Mouse (Mus musculus): ENCODE data around the gene Gng13. TPM values are rescaled to one million over a fixed set of nuclear protein-coding genes. Genes with fewer than 3 reads are reported as not detected.

Gene Gng13
- not detected for polyA plus RNA-seq (2017; shearing (Covaris generic))

GRCm38 (mm10) chr17:25716711-25717637, at the start of gene Gng13:
Gng13 (plus strand) TSS chr17:25717171.

GRCm38 (mm10) chr17:25727265-25728008, 10.5 kb downstream of the Gng13 start, which contains the start of the genes Chtf18 and Rpusd1:
Chtf18 (minus strand) TSS chr17:25727419.
Rpusd1 (plus strand) TSS chr17:25727670.

GRCm38 (mm10) chr17:25735745-25736144, 18.8 kb downstream of the Gng13 start, which contains the start of gene Mslnl:
Mslnl (plus strand) TSS chr17:25736042.

GRCm38 (mm10) chr17:25754241-25754640, 37.3 kb downstream of the Gng13 start, which contains the start of gene Msln:
Msln (minus strand) TSS chr17:25754378.

Other genes with a start within 250 kb of the Gng13 start
- not detected for gene Sstr5, start 219.9 kb upstream of the Gng13 start, polyA plus RNA-seq (2017; shearing (Covaris generic))
- not detected for gene Sox8, start 146.5 kb upstream of the Gng13 start, polyA plus RNA-seq (2017; shearing (Covaris generic))
- 29.4 TPM for gene Lmf1, start 138.1 kb upstream of the Gng13 start, polyA plus RNA-seq (2017; shearing (Covaris generic))
- gene Chtf18, start 10.2 kb downstream of the Gng13 start, polyA plus RNA-seq (2017; shearing (Covaris generic)) = 5.8 TPM
- 20.1 TPM for gene Rpusd1, start 10.5 kb downstream of the Gng13 start, polyA plus RNA-seq (2017; shearing (Covaris generic))
- not detected for gene Mslnl, start 18.9 kb downstream of the Gng13 start, polyA plus RNA-seq (2017; shearing (Covaris generic))
- not detected for gene Msln, start 37.2 kb downstream of the Gng13 start, polyA plus RNA-seq (2017; shearing (Covaris generic))
- gene Narfl, start 56.6 kb downstream of the Gng13 start, polyA plus RNA-seq (2017; shearing (Covaris generic)) = 29.9 TPM
- 59.1 TPM for gene Haghl, start 68.5 kb downstream of the Gng13 start, polyA plus RNA-seq (2017; shearing (Covaris generic))
- gene Ccdc78, start 69.4 kb downstream of the Gng13 start, polyA plus RNA-seq (2017; shearing (Covaris generic)) = 0.52 TPM
- gene Fam173a, start 75.7 kb downstream of the Gng13 start, polyA plus RNA-seq (2017; shearing (Covaris generic)) = 259 TPM
- not detected for gene AC134908.4, start 78.5 kb downstream of the Gng13 start, polyA plus RNA-seq (2017; shearing (Covaris generic))
- 7.7 TPM for gene Metrn, start 80.0 kb downstream of the Gng13 start, polyA plus RNA-seq (2017; shearing (Covaris generic))
- gene Fbxl16, start 91.9 kb downstream of the Gng13 start, polyA plus RNA-seq (2017; shearing (Covaris generic)) = not detected
- gene Wdr24, start 106.5 kb downstream of the Gng13 start, polyA plus RNA-seq (2017; shearing (Covaris generic)) = 46.8 TPM
- 44.0 TPM for gene Jmjd8, start 111.7 kb downstream of the Gng13 start, polyA plus RNA-seq (2017; shearing (Covaris generic))
- gene Stub1, start 116.2 kb downstream of the Gng13 start, polyA plus RNA-seq (2017; shearing (Covaris generic)) = 63.7 TPM
- gene Rhbdl1, start 120.1 kb downstream of the Gng13 start, polyA plus RNA-seq (2017; shearing (Covaris generic)) = 0.27 TPM
- 0.48 TPM for gene Gm20683, start 124.6 kb downstream of the Gng13 start, polyA plus RNA-seq (2017; shearing (Covaris generic))
- 45.1 TPM for gene Rhot2, start 127.7 kb downstream of the Gng13 start, polyA plus RNA-seq (2017; shearing (Covaris generic))
- 6.7 TPM for gene Wdr90, start 144.3 kb downstream of the Gng13 start, polyA plus RNA-seq (2017; shearing (Covaris generic))
- 2.4 TPM for gene Mcrip2, start 151.6 kb downstream of the Gng13 start, polyA plus RNA-seq (2017; shearing (Covaris generic))
- gene Mettl26, start 157.9 kb downstream of the Gng13 start, polyA plus RNA-seq (2017; shearing (Covaris generic)) = 112 TPM
- 1.5 TPM for gene Wfikkn1, start 163.7 kb downstream of the Gng13 start, polyA plus RNA-seq (2017; shearing (Covaris generic))
- 5.6 TPM for gene Rab40c, start 202.6 kb downstream of the Gng13 start, polyA plus RNA-seq (2017; shearing (Covaris generic))
- gene Pigq, start 227.8 kb downstream of the Gng13 start, polyA plus RNA-seq (2017; shearing (Covaris generic)) = 63.9 TPM
- gene Nhlrc4, start 227.8 kb downstream of the Gng13 start, polyA plus RNA-seq (2017; shearing (Covaris generic)) = not detected
- not detected for gene A930017K11Rik, start 235.4 kb downstream of the Gng13 start, polyA plus RNA-seq (2017; shearing (Covaris generic))